ENCODE assay signal across 23 mouse cellular contexts in genomic region chr13:81694446-81694845, GRCm38 (mm10). TPM values are rescaled to one million over a fixed set of nuclear protein-coding genes. Genes with fewer than 3 reads are reported as not detected.
A peak's percentile ranks its signal among the peaks of the same experiment; 100 is the strongest.
DNase-seq lines count a peak whose midpoint lies in the region; TF ChIP-seq lines count a peak whose summit lies in the region.
"Had no signal": no experiment of that assay in that cellular context is flagged by ENCODE, and none has a peak within 500 bp of the region (broad histone marks: within the 10 kb centered on the region; RNA-seq: fewer than 3 reads in every experiment).

No protein-coding gene starts in this region.

- H3K4me3 ChIP-seq in ES-E14 (ENCODE audit: insufficient read depth in 1 of 2, low read depth in 1 of 2, low read length in 2 of 2, poor library complexity in 1 of 2, severe bottlenecking in 1 of 2) = no peak overlapping the region; a peak in 1 of 4 replicates
- H3K4me3 ChIP-seq: embryonic facial prominence, embryonic 13.5 days; embryonic facial prominence, embryonic 15.5 days; erythroblast, embryonic 14.5 days; forebrain, embryonic 10.5 days; forebrain, embryonic 12.5 days had no signal

- H3K9ac ChIP-seq in ES-E14 (ENCODE audit: insufficient read depth, low read depth, low read length, poor library complexity, severe bottlenecking) = peak overlapping the region; percentile 18; the same call in 1 of the 2 replicates
- H3K9ac ChIP-seq: embryonic facial prominence, embryonic 13.5 days; embryonic facial prominence, embryonic 15.5 days; forebrain, embryonic 12.5 days had no signal

- no peaks in the 10 kb centered on the region for H3K9me3 ChIP-seq in ES-E14 (ENCODE audit: control insufficient read depth, insufficient read depth, low read depth, low read length)
- H3K9me3 ChIP-seq: embryonic facial prominence, embryonic 13.5 days; embryonic facial prominence, embryonic 15.5 days; forebrain, embryonic 10.5 days; forebrain, embryonic 12.5 days had no signal

- H3K36me3 ChIP-seq in ES-E14 (ENCODE audit: control insufficient read depth, insufficient read depth, low read length, poor library complexity, severe bottlenecking) = peaks cover 2% of the 10 kb centered on the region

- peaks cover 0 to 6% of the 10 kb centered on the region in 2 experiments for H3K4me1 ChIP-seq in ES-E14 (ENCODE audit: control insufficient read depth in 2 of 2, insufficient read depth in 2 of 2, low read length in 2 of 2, poor library complexity in 1 of 2)
- H3K4me1 ChIP-seq: embryonic facial prominence, embryonic 13.5 days; embryonic facial prominence, embryonic 15.5 days; forebrain, embryonic 10.5 days; forebrain, embryonic 12.5 days had no signal

- no peak overlapping the region; the same call in 1 of the 2 replicates for H3K27ac ChIP-seq in ES-E14 (ENCODE audit: insufficient read depth, low read depth, low read length, poor library complexity, severe bottlenecking)
- H3K27ac ChIP-seq: embryonic facial prominence, embryonic 13.5 days; embryonic facial prominence, embryonic 15.5 days; forebrain, embryonic 10.5 days; forebrain, embryonic 12.5 days had no signal

- in situ Hi-C loops in ES-E14 (cut with MboI; ENCODE audit: low sequenced_read_pairs in 2 of 2, unreplicated experiment in 2 of 2) = no loop called here

- peak; percentile 12 for DNase-seq in adrenal gland, postnatal 14 days
- no peak for DNase-seq in adrenal gland, adult (ENCODE audit: inconsistent age in 2 of 2, low spot score in 1 of 2)
- peak; percentile 51 for DNase-seq in testis, postnatal 14 days (ENCODE audit: low spot score)
- no peak for DNase-seq in testis, postnatal 10 days (ENCODE audit: low spot score)
- DNase-seq in ES-E14 (ENCODE audit: low read depth, low spot score) (no peak), ZHBTc4 (ENCODE audit: low read depth, low spot score) (peak; percentile 70)
- DNase-seq in thymus, postnatal 36 days = no peak
- DNase-seq in urinary bladder, postnatal 10 days (ENCODE audit: low spot score) = no peak
- DNase-seq: adrenal gland, adult 8-10 months; adrenal gland, postnatal 25 days; B cell, adult 2 months; cerebellum, adult 11 months; cerebellum, adult 18-20 months; cerebellum, adult 8-10 months; cerebellum, adult 9-11 months; cerebellum, postnatal 14 days; cerebellum, postnatal 36 days; embryo, embryonic 11 days had no signal

TF ChIP-seq in ES-E14, 5 proteins besides CTCF, POLR2A, EP300 and RAD21:
- TF ChIP-seq HCFC1 (IDR thresholded peaks at IDR 0.05; ENCODE audit: borderline replicate concordance, insufficient read depth, low read length) (no peak), ZC3H11A (IDR thresholded peaks at IDR 0.05; ENCODE audit: borderline replicate concordance, low read depth, low read length) (no peak), MAFK (IDR thresholded peaks at IDR 0.05; ENCODE audit: insufficient read depth, low read depth, low read length) (no peak), ZNF384 (IDR thresholded peaks at IDR 0.05; ENCODE audit: low read depth, low read length) (no peak), CHD2 (IDR thresholded peaks at IDR 0.05; ENCODE audit: low read depth, low read length) (no peak)

RNA-seq across cellular contexts. Expression of gene Polr3g, which starts 16.4 kb away (rescaled TPM):
- 4.0 and 5.1 TPM in 2 replicates for total RNA-seq in adrenal gland, postnatal 14 days (2021)
- 38.2 and 45.2 TPM in 2 replicates for total RNA-seq in ES-E14 (2012; rRNA removed)

RNA-seq across cellular contexts. Expression of gene Mblac2, which starts 16.7 kb away (rescaled TPM):
- total RNA-seq in adrenal gland, postnatal 14 days (2021) = 6.8 and 8.1 TPM in 2 replicates
- 1.3 and 2.0 TPM in 2 replicates for total RNA-seq in ES-E14 (2012; rRNA removed)

RNA-seq across cellular contexts. Expression of gene Lysmd3, which starts 37.0 kb away (rescaled TPM):
- total RNA-seq in adrenal gland, postnatal 14 days (2021) = 25.9 and 27.9 TPM in 2 replicates
- 19.7 and 21.2 TPM in 2 replicates for total RNA-seq in ES-E14 (2012; rRNA removed)

Comparison
In these comparisons a context has a peak if more than half of its experiments do, and no peak if none do; other contexts are left out.
1. DNase-seq: peak in adrenal gland, postnatal 14 days (single experiment), testis, postnatal 14 days (single experiment) and ZHBTc4 (single experiment); none in adrenal gland, adult (0 of 2), testis, postnatal 10 days (single experiment), ES-E14 (single experiment), thymus, postnatal 36 days (0 of 2) and urinary bladder, postnatal 10 days (single experiment).